Mouse (Mus musculus) stomach, embryonic 14.5 days (tissue): ENCODE data around the gene C2cd4b. TPM values are rescaled to one million over a fixed set of nuclear protein-coding genes. Genes with fewer than 3 reads are reported as not detected.
A peak's percentile ranks its signal among the peaks of the same experiment; 100 is the strongest.

Experiments
- ATAC-seq: fragments of 200-750 bp; cut with Nextera tagmentation; 2 replicates; pipeline ENCODE4 v1.8.0; 2017; ENCODE audit warnings: low read depth, moderate TSS enrichment; ENCODE audit not compliant: insufficient number of reproducible peaks, insufficient read depth, low FRiP score
- H3K27ac ChIP-seq: fragments of 300-500 bp; sonication (generic); 2 replicates; pipeline ENCODE4 v1.5.1; 2014; ENCODE audit warnings: mild to moderate bottlenecking, low read length, moderate library complexity, mixed read lengths
- H3K27me3 ChIP-seq: fragments of 300-500 bp; sonication (generic); 2 replicates; pipeline ENCODE4 v1.6.1; 2014; ENCODE audit warnings: low read length, control low read depth, mixed read lengths; ENCODE audit not compliant: control insufficient read depth, insufficient read depth
- H3K36me3 ChIP-seq: fragments of 300-500 bp; sonication (generic); 2 replicates; pipeline ENCODE4 v1.6.1; 2014; ENCODE audit warnings: mild to moderate bottlenecking, control low read depth, low read length, moderate library complexity, mixed read lengths; ENCODE audit not compliant: control insufficient read depth, insufficient read depth
- H3K4me1 ChIP-seq: fragments of 300-500 bp; sonication (generic); 2 replicates; pipeline ENCODE4 v1.6.1; 2014; ENCODE audit warnings: low read length, control low read depth, mixed read lengths; ENCODE audit not compliant: control insufficient read depth, insufficient read depth
- H3K4me2 ChIP-seq: fragments of 300-500 bp; sonication (generic); replicated peaks from 2 replicates; pipeline ENCODE4 v1.6.1; 2014; ENCODE audit warnings: low read depth, low read length, control low read depth
- H3K4me3 ChIP-seq: fragments of 300-500 bp; sonication (generic); 2 replicates; pipeline ENCODE4 v1.5.1; 2014; ENCODE audit warnings: low read depth, low read length, control low read depth
- H3K9ac ChIP-seq: fragments of 300-500 bp; sonication (generic); replicated peaks from 2 replicates; pipeline ENCODE4 v1.6.1; 2014; ENCODE audit warnings: low read depth, mild to moderate bottlenecking, control low read depth, low read length, moderate library complexity, mixed read lengths
- H3K9me3 ChIP-seq: fragments of 300-500 bp; sonication (generic); 2 replicates; pipeline ENCODE4 v1.6.1; 2016; ENCODE audit warnings: low read depth, low read length, control low read depth; ENCODE audit not compliant: control insufficient read depth
- WGBS: fragments of 180-500 bp; shearing (Covaris S2); extraction: QIAGEN DNeasy Blood & Tissue Kit; methylation state at CpG from one replicate; pipeline ENCODE4 v1.1.7; 2014; 5-methylcytosine and 5-hydroxymethylcytosine counted together
- polyA plus RNA-seq: library from polyadenylated mRNA; unstranded; fragments of >200 nt; fragmentation: Nextera tagmentation; extraction: Ambion mirVana; gene quantifications from 2 replicates; pipeline ENCODE4 v1.2.1, GENCODE M21; 2014

Gene C2cd4b
- 0.42 and 0.48 TPM in 2 replicates for polyA plus RNA-seq

GRCm38 (mm10) chr9:67759163-67759955 lies at the start of gene C2cd4b:
Gene C2cd4b, plus strand, starts transcription at chr9:67759437.
- H3K27me3 ChIP-seq: peaks cover 9% of the 10 kb centered on the region
- H3K4me1 ChIP-seq: 0 out of 2 replicates have a peak, but pooled peaks cover 5% of the 10 kb centered on the region
- H3K4me3 ChIP-seq: peak within 1 kb of the TSS; percentile 57
- H3K9me3 ChIP-seq: no peaks in the 10 kb centered on the region
- H3K9ac ChIP-seq: peak within 1 kb of the TSS; percentile 36; the same call in 1 of the 2 replicates
- 2% methylated on average over 49 of the region's 49 CpGs for WGBS
- H3K27ac ChIP-seq: no peak within 1 kb of the TSS
- peak within 1 kb of the TSS; percentile 91 for H3K4me2 ChIP-seq
- peak; percentile 87 for ATAC-seq
- H3K36me3 ChIP-seq: no peaks in the 10 kb centered on the region

- no peak overlapping the region for H3K4me3 ChIP-seq
- no peak overlapping the region for H3K4me2 ChIP-seq
- H3K27ac ChIP-seq: no peak overlapping the region
- 0 out of 2 replicates have a peak, but pooled peaks have one; percentile 46 for ATAC-seq
- H3K9me3 ChIP-seq: no peaks in the 10 kb centered on the region
- H3K27me3 ChIP-seq: no peaks in the 10 kb centered on the region
- no peak overlapping the region for H3K9ac ChIP-seq
- 40% methylated on average over 15 of the region's 15 CpGs for WGBS
- no peaks in the 10 kb centered on the region for H3K36me3 ChIP-seq
- H3K4me1 ChIP-seq: no peaks in the 10 kb centered on the region; the same call in 1 of the 2 replicates
These were observed 48.0 kb upstream of the C2cd4b start for GRCm38 (mm10) chr9:67711051-67711877.

- Histone ChIP-seq H3K9me3 (no peaks in the 10 kb centered on the region), H3K36me3 (no peaks in the 10 kb centered on the region), H3K4me3 (no peak overlapping the region), H3K4me1 (no peaks in the 10 kb centered on the region; the same call in 1 of the 2 replicates), H3K4me2 (no peak overlapping the region), H3K27ac (no peak overlapping the region), H3K9ac (no peak overlapping the region), H3K27me3 (no peaks in the 10 kb centered on the region)
- WGBS: 74% methylated on average over 9 of the region's 9 CpGs
- no peak for ATAC-seq
These were observed 47.1 kb upstream of the C2cd4b start for GRCm38 (mm10) chr9:67712146-67712545.

GRCm38 (mm10) chr9:67717081-67717480 lies 42.2 kb upstream of the C2cd4b start:
- no peak overlapping the region for H3K4me3 ChIP-seq
- no peaks in the 10 kb centered on the region for H3K4me1 ChIP-seq
- H3K36me3 ChIP-seq: no peaks in the 10 kb centered on the region
- ATAC-seq: no peak
- H3K27me3 ChIP-seq: no peaks in the 10 kb centered on the region
- no peaks in the 10 kb centered on the region for H3K9me3 ChIP-seq
- no peak overlapping the region for H3K9ac ChIP-seq
- H3K27ac ChIP-seq: no peak overlapping the region
- H3K4me2 ChIP-seq: no peak overlapping the region
- WGBS: 86% methylated on average over 3 of the region's 3 CpGs

GRCm38 (mm10) chr9:67718596-67718995 lies 40.6 kb upstream of the C2cd4b start:
- no peaks in the 10 kb centered on the region for H3K36me3 ChIP-seq
- no peaks in the 10 kb centered on the region for H3K4me1 ChIP-seq
- H3K4me3 ChIP-seq: no peak overlapping the region
- WGBS: 60% methylated on average over 3 of the region's 3 CpGs
- no peaks in the 10 kb centered on the region for H3K27me3 ChIP-seq
- H3K9ac ChIP-seq: no peak overlapping the region
- H3K4me2 ChIP-seq: no peak overlapping the region
- ATAC-seq: no peak
- no peaks in the 10 kb centered on the region for H3K9me3 ChIP-seq
- no peak overlapping the region for H3K27ac ChIP-seq

- ATAC-seq: no peak
- no peak overlapping the region for H3K27ac ChIP-seq
These were observed 39.1 kb upstream of the C2cd4b start for GRCm38 (mm10) chr9:67720150-67720549.

GRCm38 (mm10) chr9:67722378-67722777 lies 36.9 kb upstream of the C2cd4b start:
- Histone ChIP-seq H3K4me1 (no peaks in the 10 kb centered on the region), H3K4me3 (no peak overlapping the region), H3K36me3 (no peaks in the 10 kb centered on the region), H3K4me2 (no peak overlapping the region), H3K27me3 (no peaks in the 10 kb centered on the region), H3K9ac (no peak overlapping the region), H3K9me3 (no peaks in the 10 kb centered on the region), H3K27ac (no peak overlapping the region)
- 78% methylated on average over 8 of the region's 8 CpGs for WGBS
- ATAC-seq: no peak

More at GRCm38 (mm10) chr9:67720150-67720549, 39.1 kb upstream of the C2cd4b start:
- H3K27me3 ChIP-seq: no peaks in the 10 kb centered on the region
- H3K36me3 ChIP-seq: no peaks in the 10 kb centered on the region
- no peak overlapping the region for H3K4me2 ChIP-seq
- WGBS: 75% methylated on average over 3 of the region's 3 CpGs
- H3K9ac ChIP-seq: no peak overlapping the region
- H3K9me3 ChIP-seq: no peaks in the 10 kb centered on the region
- H3K4me1 ChIP-seq: no peaks in the 10 kb centered on the region
- H3K4me3 ChIP-seq: no peak overlapping the region

- Histone ChIP-seq H3K4me2 (no peak overlapping the region), H3K4me1 (no peaks in the 10 kb centered on the region), H3K36me3 (no peaks in the 10 kb centered on the region), H3K9me3 (no peaks in the 10 kb centered on the region), H3K27ac (no peak overlapping the region), H3K9ac (no peak overlapping the region), H3K4me3 (no peak overlapping the region), H3K27me3 (no peaks in the 10 kb centered on the region)
- ATAC-seq: no peak
- 70% methylated on average over 3 of the region's 3 CpGs for WGBS
These were observed 34.0 kb upstream of the C2cd4b start for GRCm38 (mm10) chr9:67725196-67725595.
